Mouse (Mus musculus) c-Kit-positive CD71-negative TER-119-negative erythroid progenitor cells, embryonic 14.5 days (primary cell): ENCODE results near the gene M6pr.
"Not testable (repeated sequence)": the region's sequence is repeated elsewhere in the genome, so short reads cannot be mapped to it uniquely, and the experiment has no call there.

Experiments
- DNase-seq: peaks from one replicate; pipeline ENCODE4 v3.0.0-alpha.2; 2013; ENCODE audit warnings: low read depth

Gene M6pr

DNA sequence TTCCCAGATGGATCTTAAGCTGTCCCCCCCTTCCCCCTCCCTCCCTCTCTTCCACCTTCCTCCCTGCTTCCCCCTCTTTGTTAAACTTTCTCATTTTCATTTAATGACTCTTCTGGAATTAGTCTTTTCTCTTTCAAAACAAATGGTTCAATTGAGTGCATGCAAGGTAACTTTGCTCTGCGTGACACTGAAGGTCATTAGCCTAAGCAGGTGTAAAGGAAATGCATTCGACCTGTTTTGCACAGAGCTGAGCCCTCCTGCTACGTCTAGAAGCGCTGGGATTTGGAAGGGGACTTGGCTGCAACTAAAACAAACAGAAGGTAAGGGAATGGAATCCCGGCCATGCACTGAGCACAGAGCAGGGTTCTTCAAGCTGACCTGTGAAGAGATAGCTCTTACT lies 33.6 kb downstream of the M6pr start:
- no peak for DNase-seq

DNA sequence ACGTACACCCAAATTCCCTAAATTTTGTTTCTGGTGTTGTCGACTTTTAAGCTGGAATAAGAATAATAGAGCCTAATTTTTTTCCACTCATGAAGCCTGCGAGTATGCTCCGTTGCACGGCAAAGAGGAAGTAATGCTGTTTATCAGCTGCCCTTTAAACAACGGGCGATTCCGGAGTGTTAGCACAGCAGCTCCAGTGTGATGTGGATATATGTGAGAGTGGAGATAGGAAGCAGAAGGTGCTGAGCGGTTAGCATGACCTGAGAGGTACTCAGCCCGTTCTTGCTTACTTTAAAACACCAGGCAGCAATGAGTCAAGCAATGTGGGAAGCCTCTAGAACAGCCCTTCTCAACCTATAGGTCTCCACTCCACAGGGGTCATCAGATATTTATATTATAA lies 35.2 kb downstream of the M6pr start:
- DNase-seq, result peak; percentile 26

DNA sequence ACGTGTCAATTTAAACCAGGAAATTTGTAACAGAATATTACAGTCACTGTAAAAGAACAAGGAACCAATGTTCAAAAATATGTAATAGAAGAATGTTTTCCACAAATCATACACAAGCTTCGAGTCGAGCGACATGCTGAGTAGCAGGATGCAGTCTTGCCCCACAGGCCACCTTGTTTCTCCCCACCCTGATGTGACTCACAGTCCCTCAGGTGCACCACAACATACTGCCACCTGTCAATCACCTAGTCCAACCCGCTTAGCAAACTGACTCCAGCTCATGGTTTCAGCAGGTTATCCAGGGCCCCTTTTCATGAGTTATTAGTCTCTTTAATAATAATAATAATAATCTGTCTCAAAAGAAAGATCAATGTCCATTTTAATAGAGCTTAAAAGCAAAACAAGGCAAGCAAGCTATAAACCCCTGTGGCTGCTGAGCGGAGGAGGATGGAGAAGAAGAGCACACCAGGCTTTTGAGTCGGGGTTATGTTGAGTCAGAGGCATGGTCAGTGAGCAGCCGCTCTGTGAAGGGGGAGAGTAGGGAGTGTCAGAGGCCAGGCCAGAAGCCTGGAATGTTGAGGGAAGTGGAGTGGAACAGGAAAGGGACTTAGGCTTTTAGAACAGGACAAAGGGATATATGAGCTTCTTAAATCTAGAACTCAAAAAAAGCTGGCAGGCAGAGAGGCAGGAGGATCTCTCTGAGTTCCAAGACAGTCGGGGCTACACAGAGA lies 36.0 kb downstream of the M6pr start:
- DNase-seq, result no peak

DNA sequence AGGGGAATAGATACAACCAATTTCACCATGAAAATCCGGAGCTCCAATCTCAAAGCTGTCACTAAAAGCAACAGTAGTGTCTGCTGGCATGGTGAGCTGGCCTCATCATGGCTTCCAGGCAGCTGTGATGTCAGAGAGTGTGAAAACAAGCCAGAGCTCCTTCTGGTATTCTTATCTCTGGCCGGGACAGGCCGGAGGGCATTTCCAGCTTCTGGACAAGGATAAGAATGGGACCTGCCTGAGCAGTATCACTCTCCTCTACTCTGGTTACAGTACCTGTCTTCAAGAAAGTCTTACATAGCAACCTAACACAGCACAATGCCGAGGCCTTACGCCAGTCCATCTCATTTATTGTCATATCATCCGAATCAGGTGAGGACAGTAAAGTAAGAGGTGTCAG lies 37.2 kb downstream of the M6pr start:
- no peak for DNase-seq

DNA sequence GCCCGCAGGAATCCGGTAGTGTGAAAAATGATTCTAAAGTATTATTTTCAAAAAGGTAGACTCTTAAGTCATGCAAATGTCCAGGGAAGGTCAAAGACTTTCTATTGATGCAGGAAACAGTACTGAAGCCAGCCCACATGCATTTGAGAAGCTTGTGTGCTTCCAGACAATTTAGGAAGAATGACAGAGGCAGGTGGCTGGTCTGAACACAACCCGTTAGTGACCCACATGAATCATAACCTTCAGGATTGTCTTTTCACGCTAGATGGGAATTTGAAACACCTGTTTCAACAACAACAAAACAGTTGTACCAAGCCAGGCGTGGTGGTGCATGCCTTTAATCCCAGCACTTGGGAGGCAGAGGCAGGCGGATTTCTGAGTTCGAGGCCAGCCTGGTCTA lies 37.9 kb downstream of the M6pr start:
- no peak for DNase-seq

DNA sequence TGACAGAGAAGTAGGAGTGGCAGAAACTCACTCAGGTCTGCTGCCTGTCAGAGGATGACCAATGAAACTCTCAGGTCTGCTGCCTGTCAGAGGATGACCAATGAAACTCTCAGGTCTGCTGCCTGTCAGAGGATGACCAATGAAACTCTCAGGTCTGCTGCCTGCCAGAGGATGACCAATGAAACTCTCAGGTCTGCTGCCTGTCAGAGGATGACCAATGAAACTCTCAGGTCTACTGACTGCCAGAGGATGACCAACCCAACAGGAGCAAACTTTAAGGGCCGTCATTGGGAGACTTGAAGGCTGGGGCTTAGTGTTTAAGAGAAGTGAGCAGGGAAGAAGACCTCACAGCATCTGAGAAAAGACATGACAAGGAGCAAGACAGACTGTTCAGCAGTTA lies 38.8 kb downstream of the M6pr start:
- DNase-seq, result not testable (repeated sequence)

DNA sequence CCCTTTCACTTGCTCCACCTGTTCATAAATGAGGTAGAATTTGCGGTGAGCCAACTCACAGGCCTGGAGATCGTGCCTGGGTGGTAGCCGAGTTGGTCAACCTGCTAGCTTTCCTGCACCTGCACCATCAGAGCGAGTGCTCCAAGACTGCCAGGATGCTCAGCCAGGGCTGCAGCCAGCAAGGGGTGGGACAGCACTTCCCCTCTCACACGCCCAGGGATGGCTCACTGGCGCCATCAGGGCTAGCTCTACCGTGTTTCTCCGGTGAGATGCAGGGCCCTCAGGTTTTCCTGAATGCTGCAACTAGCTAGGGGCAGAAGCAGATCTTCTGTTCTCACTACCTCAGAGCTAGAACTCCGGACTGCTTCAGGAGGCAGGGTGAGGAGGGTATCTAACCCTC lies 47.4 kb downstream of the M6pr start:
- DNase-seq, result no peak

DNA sequence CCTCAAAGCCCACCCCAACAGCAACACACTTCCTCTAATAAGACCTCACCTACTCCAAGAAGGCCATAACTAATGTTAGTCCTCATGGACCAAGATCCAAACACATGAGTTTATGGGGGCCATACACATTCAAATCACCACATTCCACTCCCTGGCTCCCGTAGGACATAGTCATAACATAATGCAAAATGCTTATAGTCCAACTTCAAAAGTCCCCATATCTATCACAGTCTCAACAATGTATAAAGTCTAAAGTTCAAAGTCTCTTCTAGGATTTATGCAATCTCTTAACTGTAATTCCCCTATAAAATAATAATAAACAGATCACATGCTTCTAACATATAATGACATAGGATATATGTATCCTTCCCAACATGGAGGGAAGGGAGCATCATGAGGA lies 48.6 kb downstream of the M6pr start:
- no peak for DNase-seq

DNA sequence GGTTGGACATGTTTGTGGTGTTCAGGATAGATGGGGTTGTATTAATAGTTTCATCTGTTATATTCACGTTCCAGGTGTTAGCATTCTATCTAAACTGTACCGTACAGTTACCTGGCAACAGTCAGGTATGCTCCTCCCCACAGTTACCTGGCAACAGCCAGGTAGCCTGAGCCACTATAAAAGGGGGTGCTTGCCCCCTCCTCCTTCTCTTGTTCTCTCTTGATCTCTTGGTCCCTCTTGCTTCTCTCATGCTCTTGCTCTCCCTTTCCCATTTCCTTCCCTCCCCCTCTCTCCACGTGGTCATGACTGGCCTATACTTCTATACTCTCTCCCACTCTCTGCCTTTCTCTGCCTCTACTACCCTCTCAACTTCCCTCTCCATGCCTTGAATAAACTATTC lies 57.2 kb downstream of the M6pr start:
- no peak for DNase-seq

DNA sequence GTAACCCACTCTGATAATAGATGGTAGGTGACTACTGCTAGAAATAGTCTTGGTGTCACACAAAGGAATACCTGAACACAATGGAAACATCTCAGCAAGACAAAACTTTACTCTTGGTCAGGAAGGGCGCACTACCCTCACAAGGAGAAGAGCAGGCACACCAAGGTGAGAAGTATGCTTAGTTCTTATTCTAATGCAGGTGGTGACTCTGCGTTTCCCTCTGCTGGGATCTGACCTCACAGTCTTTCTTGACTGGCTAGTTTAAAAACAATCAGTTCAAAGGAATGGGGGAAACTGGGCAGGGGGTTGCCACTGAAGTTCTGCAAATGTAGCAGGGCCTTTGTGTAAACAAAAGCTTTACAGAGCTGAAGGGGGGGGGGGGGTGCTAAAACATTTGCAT lies 57.8 kb downstream of the M6pr start:
- no peak for DNase-seq

DNA sequence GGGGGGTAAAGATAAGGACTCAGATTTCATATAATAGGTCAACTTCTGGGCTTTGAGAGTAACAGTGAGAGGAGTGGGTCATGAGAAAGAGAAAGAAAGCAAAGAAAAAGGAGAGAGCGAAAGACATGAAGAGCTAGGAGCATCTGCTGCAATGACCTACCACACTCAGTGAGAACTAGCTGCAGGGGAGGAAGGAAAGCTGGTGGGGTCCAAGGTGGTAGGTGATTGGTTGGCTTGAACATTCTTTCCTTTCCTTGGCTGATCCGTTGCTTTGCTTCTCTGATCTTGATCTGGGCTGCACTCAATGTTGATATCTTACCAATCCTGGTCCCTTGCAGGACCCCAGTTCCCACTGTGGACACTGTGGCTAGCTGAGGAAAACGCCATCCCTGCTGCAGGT lies 58.5 kb downstream of the M6pr start:
- no peak for DNase-seq
